Mouse (Mus musculus) E14TG2a.4 (cell line): ENCODE results near the gene St6galnac3.

Experiments
- CTCF ChIP-seq: conservative IDR thresholded peaks from 2 replicates; pipeline ENCODE4 v1.5.1; 2014; ENCODE audit warnings: low read length
- NANOG ChIP-seq: IDR thresholded peaks from 2 replicates; pipeline ENCODE4 v1.6.1; 2014; ENCODE audit warnings: borderline replicate concordance, low read length, mixed read lengths
- POU5F1 ChIP-seq: IDR thresholded peaks from 2 replicates; pipeline ENCODE4 v1.6.1; 2014; ENCODE audit warnings: low read length, borderline replicate concordance

DNA sequence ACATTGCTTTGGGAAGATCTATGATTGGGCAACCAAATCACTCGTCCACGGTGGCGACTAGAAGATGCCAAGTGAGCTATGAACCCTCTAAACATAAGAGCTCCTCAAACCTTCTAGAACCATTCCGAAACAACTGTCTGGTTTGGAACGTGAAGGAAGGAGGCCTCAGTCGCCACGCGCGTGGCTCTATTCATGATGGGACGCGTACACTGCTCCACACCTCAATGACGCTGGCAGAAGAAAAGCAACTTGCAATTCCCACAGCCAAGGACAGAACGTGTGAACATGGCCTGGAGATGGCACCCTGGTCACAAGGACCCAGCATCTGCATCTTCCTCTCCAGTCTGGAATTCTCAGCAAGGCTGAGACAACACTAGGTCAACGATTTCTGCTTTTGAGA is 185.1 kb downstream of the St6galnac3 start:
- no peak for TF ChIP-seq CTCF
- no peak for TF ChIP-seq NANOG
- no peak for TF ChIP-seq POU5F1
